Mouse (Mus musculus) lung, postnatal 25 days (tissue): ENCODE data around the gene Lrp11.
A peak's percentile ranks its signal among the peaks of the same experiment; 100 is the strongest.

ENCODE experiments used
- DNase-seq: peaks from one replicate; pipeline ENCODE4 v3.0.0; 2022; ENCODE audit warnings: low spot score

The Lrp11 gene

GRCm38 (mm10) chr10:7623861-7624518 lies 34.4 kb downstream of the Lrp11 start:
- no peak for DNase-seq

GRCm38 (mm10) chr10:7629092-7629491 lies 39.5 kb downstream of the Lrp11 start:
- no peak for DNase-seq

GRCm38 (mm10) chr10:7630286-7630685 lies 40.7 kb downstream of the Lrp11 start:
- DNase-seq = no peak

- no peak for DNase-seq
Observed at GRCm38 (mm10) chr10:7630951-7631720, 41.5 kb downstream of the Lrp11 start.

- no peak for DNase-seq
Observed at GRCm38 (mm10) chr10:7640366-7640765, 50.8 kb downstream of the Lrp11 start.

GRCm38 (mm10) chr10:7645911-7646310 lies 56.3 kb downstream of the Lrp11 start:
- DNase-seq = no peak

GRCm38 (mm10) chr10:7649059-7649458 lies 59.5 kb downstream of the Lrp11 start:
- no peak for DNase-seq

- DNase-seq = no peak
Observed at GRCm38 (mm10) chr10:7651057-7651456, 61.5 kb downstream of the Lrp11 start.

GRCm38 (mm10) chr10:7662471-7663141 lies 73.0 kb downstream of the Lrp11 start:
- peak; percentile 44 for DNase-seq

GRCm38 (mm10) chr10:7663159-7664026 lies 73.8 kb downstream of the Lrp11 start:
- DNase-seq = peak; percentile 91

- DNase-seq = no peak
Observed at GRCm38 (mm10) chr10:7664027-7664526, 74.5 kb downstream of the Lrp11 start.

- DNase-seq = no peak
Observed at GRCm38 (mm10) chr10:7664889-7665288, 75.3 kb downstream of the Lrp11 start.

- DNase-seq = peak; percentile 91
Observed at GRCm38 (mm10) chr10:7667342-7667802, 77.8 kb downstream of the Lrp11 start, which contains the start of gene Nup43. Nup43 (plus strand) TSS chr10:7667503.

GRCm38 (mm10) chr10:7673673-7674072 lies 84.1 kb downstream of the Lrp11 start:
- DNase-seq = peak; percentile 35
